Mouse (Mus musculus): ENCODE results near the gene Tmem139.

Tmem139 gene

DNA sequence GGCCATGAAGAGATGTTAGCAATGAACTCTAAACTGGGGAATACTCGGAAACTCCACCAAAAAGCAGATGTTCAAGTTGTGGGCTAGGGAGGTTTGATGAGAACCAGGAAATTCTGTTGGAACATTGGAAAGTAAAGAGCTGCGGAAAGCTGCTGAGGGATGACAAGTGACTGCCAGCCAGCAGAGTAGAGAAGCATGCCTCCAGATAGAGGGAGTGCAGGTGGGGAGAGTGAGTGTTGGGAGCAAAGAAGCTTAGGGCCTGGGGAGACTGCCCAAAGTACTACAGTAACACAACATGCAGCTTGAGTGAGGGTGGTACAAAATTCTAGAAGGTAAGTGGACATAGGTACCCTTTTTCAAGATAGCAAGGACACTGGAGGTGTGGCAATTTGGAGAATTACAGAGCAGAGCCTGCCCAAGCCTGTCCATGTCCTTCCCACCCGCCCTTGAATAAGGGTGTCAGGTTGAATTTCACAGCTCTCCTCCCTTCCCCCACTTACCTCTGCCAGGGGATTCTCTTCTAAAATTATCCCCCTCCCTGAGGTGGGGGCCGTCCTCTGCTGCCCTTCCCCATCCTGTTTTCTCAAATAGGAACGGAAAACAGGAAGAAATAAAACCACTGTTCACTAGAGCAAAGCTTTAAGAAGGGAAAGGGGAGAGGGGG, 21.2 kb downstream of the Tmem139 start:
- DNase-seq = no peak

- no peak for DNase-seq
These were observed 24.7 kb downstream of the Tmem139 start, which contains the start of gene Clcn1 for GRCm38 (mm10) chr6:42286448-42286847. Clcn1 (plus strand) TSS chr6:42286685.

GRCm38 (mm10) chr6:42287562-42287961, 25.8 kb downstream of the Tmem139 start:
- DNase-seq = no peak

DNA sequence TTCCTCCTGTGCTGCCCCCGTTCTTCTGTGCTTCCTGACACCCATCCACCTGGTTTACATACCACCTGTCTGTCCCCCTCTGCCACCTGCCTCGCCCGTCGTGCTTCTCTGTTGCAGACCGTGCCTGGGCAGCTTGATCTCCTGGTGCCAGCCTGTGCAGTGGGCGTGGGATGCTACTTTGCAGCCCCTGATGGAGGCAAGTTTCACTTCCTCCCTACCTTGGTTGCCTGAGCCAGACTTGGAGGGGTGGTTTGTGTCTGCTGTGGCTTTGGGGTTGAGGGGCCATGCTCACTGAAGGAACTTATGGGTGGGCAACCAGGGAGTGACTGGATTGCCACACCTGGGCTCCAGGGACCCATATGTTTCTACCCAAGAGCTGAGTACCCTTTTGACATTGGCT, 31.6 kb downstream of the Tmem139 start:
- no peak for DNase-seq

DNA sequence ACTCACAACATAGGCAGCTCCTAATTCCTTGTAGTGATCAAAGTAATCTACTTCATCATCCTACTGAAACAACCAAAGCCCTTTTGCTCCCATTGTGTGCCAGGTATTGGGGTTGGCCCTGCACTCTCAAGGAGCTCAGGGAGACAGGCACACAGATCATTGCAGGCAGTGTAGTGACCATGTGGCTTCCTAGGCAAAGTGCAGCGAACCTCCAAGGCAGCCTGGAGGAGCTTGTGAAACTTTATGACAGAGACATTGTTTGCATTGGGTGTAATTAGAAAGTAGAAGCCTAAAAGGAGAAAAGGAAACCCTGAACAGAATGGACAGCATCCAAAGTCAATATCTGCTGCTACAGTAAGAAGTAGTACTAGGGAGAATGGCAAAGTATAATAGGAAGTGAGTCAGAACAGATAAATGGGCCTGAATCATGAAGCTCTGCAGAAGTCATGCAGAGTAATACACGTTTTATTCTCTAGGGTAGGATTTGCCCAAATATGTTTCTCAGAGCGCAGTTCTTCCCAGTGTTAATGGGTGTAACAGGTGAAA, 33.9 kb downstream of the Tmem139 start:
- no peak for DNase-seq

- DNase-seq = no peak
These were observed 37.6 kb downstream of the Tmem139 start for GRCm38 (mm10) chr6:42299362-42299761.

GRCm38 (mm10) chr6:42309816-42310378, 48.1 kb downstream of the Tmem139 start:
- peak; percentile 7 for DNase-seq

DNA sequence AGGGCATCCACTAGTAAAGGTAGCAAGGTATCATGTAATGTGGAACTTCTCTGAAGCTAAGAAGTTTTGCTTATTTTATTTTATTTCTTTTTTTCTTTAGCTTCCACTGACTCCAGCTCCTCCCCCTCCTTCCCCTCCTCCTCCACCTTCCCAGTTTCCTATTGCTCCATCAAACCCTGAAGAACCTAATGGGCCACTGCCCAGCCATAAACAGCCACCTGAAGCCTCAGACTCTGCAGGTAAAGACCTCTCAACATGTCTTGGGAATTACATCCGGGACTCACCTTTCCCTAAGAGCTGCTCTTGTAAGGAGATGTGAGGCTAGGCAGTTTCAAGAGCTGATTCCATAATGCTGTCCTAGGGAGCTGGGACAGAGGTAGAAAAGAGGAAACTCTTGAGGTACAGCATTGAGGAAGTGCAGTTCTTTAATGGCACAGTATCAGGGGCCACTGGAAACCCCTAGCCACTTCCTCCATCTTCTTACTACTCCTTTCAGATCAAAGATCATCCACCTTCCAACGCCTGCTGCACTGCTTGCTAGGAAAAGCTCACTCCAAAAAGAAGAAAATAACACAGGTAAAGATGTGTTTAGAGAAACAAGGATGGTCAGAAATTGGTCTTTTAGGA, 48.8 kb downstream of the Tmem139 start:
- no peak for DNase-seq

Data from kidney, postnatal 14 days (tissue).